Mouse (Mus musculus) T-helper 2 cell (primary cell): ENCODE results near the gene Dlst.
"Not testable (repeated sequence)": the region's sequence is repeated elsewhere in the genome, so short reads cannot be mapped to it uniquely, and the experiment has no call there.

ENCODE experiments used
- in situ Hi-C: fragments of 300-600 bp; cut with MboI, MseI; formaldehyde crosslinking; loops from one replicate; pipeline ENCODE4 v1.15.1; 2025; ENCODE audit warnings: high pct_unique_total_duplicates

The Dlst gene

GRCm38 (mm10) chr12:85113917-85114316, 3.3 kb downstream of the Dlst start:
- in situ Hi-C loops: no loop called here

GRCm38 (mm10) chr12:85115678-85116077, 5.0 kb downstream of the Dlst start:
- in situ Hi-C loops: no loop called here

GRCm38 (mm10) chr12:85121806-85122459, 11.3 kb downstream of the Dlst start:
- in situ Hi-C loops: no loop called here

GRCm38 (mm10) chr12:85123108-85123530, 12.5 kb downstream of the Dlst start:
- in situ Hi-C loops: no loop called here

- in situ Hi-C loops: no loop called here
These were observed 13.0 kb downstream of the Dlst start for GRCm38 (mm10) chr12:85123645-85124044.

- in situ Hi-C loops: no loop called here
These were observed 14.1 kb downstream of the Dlst start for GRCm38 (mm10) chr12:85124751-85125150.

- in situ Hi-C loops: no loop called here
These were observed 16.5 kb downstream of the Dlst start for GRCm38 (mm10) chr12:85126986-85127603.

GRCm38 (mm10) chr12:85129426-85129978, 18.9 kb downstream of the Dlst start:
- in situ Hi-C loops: no loop called here

- in situ Hi-C loops: no loop called here
These were observed 20.7 kb downstream of the Dlst start for GRCm38 (mm10) chr12:85131361-85131760.

GRCm38 (mm10) chr12:85134043-85134794, 23.6 kb downstream of the Dlst start:
- in situ Hi-C loops: no loop called here

- in situ Hi-C loops: no loop called here
These were observed 25.2 kb downstream of the Dlst start for GRCm38 (mm10) chr12:85135513-85136470.

GRCm38 (mm10) chr12:85136627-85137026, 26.0 kb downstream of the Dlst start:
- in situ Hi-C loops: no loop called here

GRCm38 (mm10) chr12:85140036-85140701, 29.5 kb downstream of the Dlst start:
- in situ Hi-C loops: no loop called here

- in situ Hi-C loops: no loop called here
These were observed 30.5 kb downstream of the Dlst start for GRCm38 (mm10) chr12:85141096-85141495.

GRCm38 (mm10) chr12:85142803-85143202, 32.2 kb downstream of the Dlst start:
- in situ Hi-C loops: no loop called here

- in situ Hi-C loops: not testable (repeated sequence)
These were observed 33.6 kb downstream of the Dlst start for GRCm38 (mm10) chr12:85144276-85144675.

- in situ Hi-C loops: no loop called here
These were observed 34.2 kb downstream of the Dlst start for GRCm38 (mm10) chr12:85144821-85145220.

- in situ Hi-C loops: no loop called here
These were observed 35.0 kb downstream of the Dlst start for GRCm38 (mm10) chr12:85145630-85146029.

GRCm38 (mm10) chr12:85146355-85146754, 35.7 kb downstream of the Dlst start:
- in situ Hi-C loops: no loop called here

- in situ Hi-C loops: no loop called here
These were observed 36.2 kb downstream of the Dlst start for GRCm38 (mm10) chr12:85146881-85147280.
